Mouse (Mus musculus) right cerebral cortex, postnatal 10 days (tissue): Measurements from ENCODE around the gene Aida.
"Not testable (repeated sequence)": the region's sequence is repeated elsewhere in the genome, so short reads cannot be mapped to it uniquely, and the experiment has no call there.

Experiments used
- DNase-seq, 2 experiments: peaks; one replicate each; pipeline ENCODE4 v3.0.0; 2021; ENCODE audit warnings: low spot score in 2 of 2

Gene Aida

GRCm38 (mm10) chr1:183296465-183296864 is at the start of gene Aida:
Gene Aida, plus strand, starts transcription at chr1:183296590.
- DNase-seq = peak; percentile 64 to 74

GRCm38 (mm10) chr1:183248144-183248543 is 48.2 kb upstream of the Aida start:
- DNase-seq = no peak

- DNase-seq = no peak
These were observed 45.8 kb upstream of the Aida start for GRCm38 (mm10) chr1:183250612-183251011.

GRCm38 (mm10) chr1:183251818-183252217 is 44.6 kb upstream of the Aida start:
- DNase-seq = no peak

- DNase-seq = no peak
These were observed 43.8 kb upstream of the Aida start for GRCm38 (mm10) chr1:183252574-183252973.

- DNase-seq = no peak
These were observed 32.0 kb upstream of the Aida start for GRCm38 (mm10) chr1:183264145-183265008.

- no peak for DNase-seq
These were observed 30.4 kb upstream of the Aida start for GRCm38 (mm10) chr1:183265921-183266467.

GRCm38 (mm10) chr1:183267666-183268065 is 28.7 kb upstream of the Aida start:
- no peak for DNase-seq

- DNase-seq = no peak
These were observed 23.2 kb upstream of the Aida start for GRCm38 (mm10) chr1:183272867-183273818.

GRCm38 (mm10) chr1:183274385-183274784 is 22.0 kb upstream of the Aida start:
- no peak for DNase-seq

- DNase-seq = no peak
These were observed 20.6 kb upstream of the Aida start for GRCm38 (mm10) chr1:183275763-183276162.

GRCm38 (mm10) chr1:183288351-183288750 is 8.0 kb upstream of the Aida start:
- no peak for DNase-seq

- no peak for DNase-seq
These were observed 6.8 kb upstream of the Aida start for GRCm38 (mm10) chr1:183289576-183289975.

- peak; percentile 95 to 96 for DNase-seq
These were observed 540 bp downstream of the Aida start, which contains the start of gene Brox for GRCm38 (mm10) chr1:183296877-183297383. Gene Brox, minus strand, starts transcription at chr1:183297269.

- peak; percentile 58 to 60 for DNase-seq
These were observed 1.1 kb downstream of the Aida start for GRCm38 (mm10) chr1:183297473-183297885.

- DNase-seq = peak; percentile 61 to 72
These were observed 1.6 kb downstream of the Aida start for GRCm38 (mm10) chr1:183297886-183298489.

GRCm38 (mm10) chr1:183299161-183299560 is 2.8 kb downstream of the Aida start:
- peak; percentile 94 to 96 for DNase-seq

GRCm38 (mm10) chr1:183307555-183307954 is 11.2 kb downstream of the Aida start:
- DNase-seq = no peak

- DNase-seq = no peak
These were observed 12.1 kb downstream of the Aida start for GRCm38 (mm10) chr1:183308476-183308875.

GRCm38 (mm10) chr1:183309601-183310000 is 13.2 kb downstream of the Aida start:
- DNase-seq = not testable (repeated sequence)

GRCm38 (mm10) chr1:183312076-183312475 is 15.7 kb downstream of the Aida start:
- no peak for DNase-seq
